Comparison of ENCODE assay signal across 8 mouse cellular contexts in genomic region chr4:135516351-135517316, GRCm38 (mm10). TPM values are rescaled to one million over a fixed set of nuclear protein-coding genes. Genes with fewer than 3 reads are reported as not detected.
DNase-seq lines count a peak whose midpoint lies in the region; ATAC-seq and TF ChIP-seq lines count a peak whose summit lies in the region.

No protein-coding gene starts in this region.

- peak; percentile 77 for TF ChIP-seq CTCF in cortical plate, adult 2 months (IDR thresholded peaks at IDR 0.05; ENCODE audit: extremely low read depth, insufficient read depth, low read length)

- no peak overlapping the region for H3K4me3 ChIP-seq in cortical plate, adult 2 months (ENCODE audit: insufficient read depth, low read length)
- no peak overlapping the region for H3K4me3 ChIP-seq in stomach, embryonic 14.5 days (ENCODE audit: low read depth, low read length)

- no peak for ATAC-seq in stomach, embryonic 14.5 days (ENCODE audit: insufficient number of reproducible peaks, insufficient read depth, low FRiP score, low read depth)

- no peak overlapping the region for H3K27ac ChIP-seq in cortical plate, adult 2 months (ENCODE audit: insufficient read depth, low read length)
- H3K27ac ChIP-seq in stomach, embryonic 14.5 days (ENCODE audit: low read length): peak overlapping the region; percentile 2; the same call in 1 of the 2 replicates

- no peak overlapping the region for H3K9ac ChIP-seq in stomach, embryonic 14.5 days (replicated peaks; ENCODE audit: low read depth, low read length)

- H3K36me3 ChIP-seq in stomach, embryonic 14.5 days (ENCODE audit: control insufficient read depth, insufficient read depth, low read length): no peaks in the 10 kb centered on the region

- no peaks in the 10 kb centered on the region for H3K27me3 ChIP-seq in stomach, embryonic 14.5 days (ENCODE audit: control insufficient read depth, insufficient read depth, low read length)

- TF ChIP-seq POLR2A in cortical plate, adult 2 months (IDR thresholded peaks at IDR 0.05; ENCODE audit: extremely low read depth, insufficient read depth, low read length): no peak

- 56% methylated on average over 15 of the region's 15 CpGs for WGBS in stomach, embryonic 14.5 days

- peak; percentile 40 to 45 for DNase-seq in cerebellum, adult 18-20 months
- DNase-seq in cerebellum, adult 11 months: no peak
- peak; percentile 20 for DNase-seq in right cerebral cortex, adult 18-20 months
- no peak for DNase-seq in right cerebral cortex, postnatal 36 days (ENCODE audit: low spot score in 2 of 2)
- DNase-seq in induced T-regulatory cell, adult 2 months (ENCODE audit: low read depth): peak; percentile 77
- peak; percentile 73 for DNase-seq in lung, postnatal 10 days

- no peak overlapping the region for H3K4me2 ChIP-seq in stomach, embryonic 14.5 days (replicated peaks; ENCODE audit: low read depth, low read length)

- H3K4me1 ChIP-seq in cortical plate, adult 2 months (ENCODE audit: control insufficient read depth, insufficient read depth, low read length): no peaks in the 10 kb centered on the region
- H3K4me1 ChIP-seq in stomach, embryonic 14.5 days (ENCODE audit: control insufficient read depth, insufficient read depth, low read length): no peaks in the 10 kb centered on the region

- no peaks in the 10 kb centered on the region for H3K9me3 ChIP-seq in stomach, embryonic 14.5 days (ENCODE audit: control insufficient read depth, low read depth, low read length)

RNA-seq across cellular contexts. Expression of gene Nipal3, which starts 21.8 kb away (rescaled TPM):
- polyA plus RNA-seq in cortical plate, adult 2 months (2012; rRNA removed): 45.9 and 48.3 TPM in 2 replicates
- polyA plus RNA-seq in stomach, embryonic 14.5 days (2014; fragmentation: Nextera tagmentation; extraction: Ambion mirVana): 5.9 and 7.4 TPM in 2 replicates

RNA-seq across cellular contexts. Expression of gene Stpg1, which starts 22.0 kb away (rescaled TPM):
- 0.85 and 0.96 TPM in 2 replicates for polyA plus RNA-seq in cortical plate, adult 2 months (2012; rRNA removed)
- 0.39 TPM in 1 of 2 replicates, not detected in the other for polyA plus RNA-seq in stomach, embryonic 14.5 days (2014; fragmentation: Nextera tagmentation; extraction: Ambion mirVana)

RNA-seq across cellular contexts. Expression of gene Grhl3, which starts 56.8 kb away (rescaled TPM):
- polyA plus RNA-seq in cortical plate, adult 2 months (2012; rRNA removed): 0.72 and 0.77 TPM in 2 replicates
- 30.6 and 33.0 TPM in 2 replicates for polyA plus RNA-seq in stomach, embryonic 14.5 days (2014; fragmentation: Nextera tagmentation; extraction: Ambion mirVana)

Comparison
In these comparisons a context has a peak if more than half of its experiments do, and no peak if none do; other contexts are left out.
1. DNase-seq: peak in cerebellum, adult 18-20 months (2 of 2), right cerebral cortex, adult 18-20 months (single experiment), induced T-regulatory cell, adult 2 months (single experiment) and lung, postnatal 10 days (single experiment); none in cerebellum, adult 11 months (single experiment) and right cerebral cortex, postnatal 36 days (0 of 2).
2. RNA of gene Grhl3, which starts 56.8 kb away (polyA plus RNA-seq): 30.6 to 33.0 TPM in stomach, embryonic 14.5 days; 0.72 to 0.77 TPM in cortical plate, adult 2 months; every median in the first group is over 10 times any median in the second.